Mouse (Mus musculus): ENCODE measurements around the gene Clk3. TPM values are rescaled to one million over a fixed set of nuclear protein-coding genes. Genes with fewer than 3 reads are reported as not detected.

The Clk3 gene
- polyA plus RNA-seq, 1 experiment from 2014 or later, result 58.5 TPM

GRCm38 (mm10) chr9:57748831-57749230 lies 16.8 kb downstream of the Clk3 start:
- Histone ChIP-seq H3K4me2 (ENCODE audit: low read depth, low read length) (no peak overlapping the region), H3K27me3 (ENCODE audit: control insufficient read depth, insufficient read depth, low read length) (no peaks in the 10 kb centered on the region), H3K9ac (replicated peaks; ENCODE audit: low read depth, low read length) (no peak overlapping the region), H3K4me3 (ENCODE audit: low read depth, low read length) (no peak overlapping the region), H3K36me3 (ENCODE audit: control insufficient read depth, insufficient read depth, low read length) (peaks cover 80% of the 10 kb centered on the region), H3K9me3 (ENCODE audit: control insufficient read depth, low read length) (no peaks in the 10 kb centered on the region), H3K4me1 (ENCODE audit: control insufficient read depth, insufficient read depth, low read length) (no peaks in the 10 kb centered on the region), H3K27ac (ENCODE audit: low read depth, low read length) (no peak overlapping the region)
- ATAC-seq (ENCODE audit: low read depth), result no peak
- 68% methylated on average over 1 of the region's 1 CpGs for WGBS

GRCm38 (mm10) chr9:57748137-57748536 lies 17.5 kb downstream of the Clk3 start:
- Histone ChIP-seq H3K4me1 (ENCODE audit: control insufficient read depth, insufficient read depth, low read length) (no peaks in the 10 kb centered on the region), H3K9me3 (ENCODE audit: control insufficient read depth, low read length) (no peaks in the 10 kb centered on the region), H3K4me2 (ENCODE audit: low read depth, low read length) (no peak overlapping the region), H3K4me3 (ENCODE audit: low read depth, low read length) (no peak overlapping the region), H3K36me3 (ENCODE audit: control insufficient read depth, insufficient read depth, low read length) (peaks cover 73% of the 10 kb centered on the region), H3K27ac (ENCODE audit: low read depth, low read length) (no peak overlapping the region), H3K27me3 (ENCODE audit: control insufficient read depth, insufficient read depth, low read length) (no peaks in the 10 kb centered on the region), H3K9ac (replicated peaks; ENCODE audit: low read depth, low read length) (no peak overlapping the region)
- WGBS, result 86% methylated on average over 6 of the region's 6 CpGs
- ATAC-seq (ENCODE audit: low read depth), result no peak

- Histone ChIP-seq H3K9me3 (ENCODE audit: control insufficient read depth, low read length) (no peaks in the 10 kb centered on the region), H3K36me3 (ENCODE audit: control insufficient read depth, insufficient read depth, low read length) (peaks cover 62% of the 10 kb centered on the region), H3K4me3 (ENCODE audit: low read depth, low read length) (no peak overlapping the region), H3K27me3 (ENCODE audit: control insufficient read depth, insufficient read depth, low read length) (no peaks in the 10 kb centered on the region), H3K4me1 (ENCODE audit: control insufficient read depth, insufficient read depth, low read length) (no peaks in the 10 kb centered on the region), H3K9ac (replicated peaks; ENCODE audit: low read depth, low read length) (no peak overlapping the region), H3K27ac (ENCODE audit: low read depth, low read length) (no peak overlapping the region), H3K4me2 (ENCODE audit: low read depth, low read length) (no peak overlapping the region)
- no peak for ATAC-seq (ENCODE audit: low read depth)
- WGBS, result 85% methylated on average over 1 of the region's 1 CpGs
Measured at GRCm38 (mm10) chr9:57747067-57747466, 18.6 kb downstream of the Clk3 start.

GRCm38 (mm10) chr9:57744462-57745091 lies 21.1 kb downstream of the Clk3 start:
- Histone ChIP-seq H3K4me1 (ENCODE audit: control insufficient read depth, insufficient read depth, low read length) (no peaks in the 10 kb centered on the region), H3K4me2 (ENCODE audit: low read depth, low read length) (no peak overlapping the region), H3K9ac (replicated peaks; ENCODE audit: low read depth, low read length) (no peak overlapping the region), H3K9me3 (ENCODE audit: control insufficient read depth, low read length) (no peaks in the 10 kb centered on the region), H3K27me3 (ENCODE audit: control insufficient read depth, insufficient read depth, low read length) (no peaks in the 10 kb centered on the region), H3K4me3 (ENCODE audit: low read depth, low read length) (no peak overlapping the region), H3K27ac (ENCODE audit: low read depth, low read length) (no peak overlapping the region), H3K36me3 (ENCODE audit: control insufficient read depth, insufficient read depth, low read length) (peaks cover 38% of the 10 kb centered on the region)
- ATAC-seq (ENCODE audit: low read depth), result no peak; the same call in 1 of the 2 replicates
- 85% methylated on average over 3 of the region's 3 CpGs for WGBS

GRCm38 (mm10) chr9:57739863-57740262 lies 25.8 kb downstream of the Clk3 start:
- H3K9ac ChIP-seq (replicated peaks; ENCODE audit: low read depth, low read length), result no peak overlapping the region
- H3K36me3 ChIP-seq (ENCODE audit: control insufficient read depth, insufficient read depth, low read length), result no peaks in the 10 kb centered on the region
- peaks cover 2% of the 10 kb centered on the region; the same call in 1 of the 2 replicates for H3K4me1 ChIP-seq (ENCODE audit: control insufficient read depth, insufficient read depth, low read length)
- no peak overlapping the region for H3K27ac ChIP-seq (ENCODE audit: low read depth, low read length)
- no peaks in the 10 kb centered on the region for H3K27me3 ChIP-seq (ENCODE audit: control insufficient read depth, insufficient read depth, low read length)
- H3K4me2 ChIP-seq (ENCODE audit: low read depth, low read length), result no peak overlapping the region
- no peak for ATAC-seq (ENCODE audit: low read depth)
- no peak overlapping the region for H3K4me3 ChIP-seq (ENCODE audit: low read depth, low read length)
- no peaks in the 10 kb centered on the region for H3K9me3 ChIP-seq (ENCODE audit: control insufficient read depth, low read length)
- 90% methylated on average over 5 of the region's 5 CpGs for WGBS

GRCm38 (mm10) chr9:57733606-57734005 lies 32.1 kb downstream of the Clk3 start:
- no peaks in the 10 kb centered on the region for H3K9me3 ChIP-seq (ENCODE audit: control insufficient read depth, low read length)
- no peak for ATAC-seq (ENCODE audit: low read depth)

GRCm38 (mm10) chr9:57728312-57728711 lies 37.3 kb downstream of the Clk3 start:
- peaks cover 4% of the 10 kb centered on the region; the same call in 1 of the 2 replicates for H3K36me3 ChIP-seq (ENCODE audit: control insufficient read depth, insufficient read depth, low read length)
- ATAC-seq (ENCODE audit: low read depth), result no peak
- 100% methylated on average over 1 of the region's 1 CpGs for WGBS
- H3K4me3 ChIP-seq (ENCODE audit: low read depth, low read length), result no peak overlapping the region
- H3K4me2 ChIP-seq (ENCODE audit: low read depth, low read length), result no peak overlapping the region
- H3K27ac ChIP-seq (ENCODE audit: low read depth, low read length), result no peak overlapping the region
- H3K4me1 ChIP-seq (ENCODE audit: control insufficient read depth, insufficient read depth, low read length), result no peaks in the 10 kb centered on the region
- H3K9me3 ChIP-seq (ENCODE audit: control insufficient read depth, low read length), result no peaks in the 10 kb centered on the region
- H3K27me3 ChIP-seq (ENCODE audit: control insufficient read depth, insufficient read depth, low read length), result no peaks in the 10 kb centered on the region
- no peak overlapping the region for H3K9ac ChIP-seq (replicated peaks; ENCODE audit: low read depth, low read length)

More at GRCm38 (mm10) chr9:57733606-57734005, 32.1 kb downstream of the Clk3 start:
- no peak overlapping the region for H3K27ac ChIP-seq (ENCODE audit: low read depth, low read length)
- H3K27me3 ChIP-seq (ENCODE audit: control insufficient read depth, insufficient read depth, low read length), result no peaks in the 10 kb centered on the region
- 97% methylated on average over 6 of the region's 6 CpGs for WGBS
- 0 out of 2 replicates have a peak, but pooled peaks cover 3% of the 10 kb centered on the region for H3K36me3 ChIP-seq (ENCODE audit: control insufficient read depth, insufficient read depth, low read length)
- H3K4me2 ChIP-seq (ENCODE audit: low read depth, low read length), result no peak overlapping the region
- H3K4me3 ChIP-seq (ENCODE audit: low read depth, low read length), result no peak overlapping the region
- no peak overlapping the region for H3K9ac ChIP-seq (replicated peaks; ENCODE audit: low read depth, low read length)
- peaks cover 2% of the 10 kb centered on the region; the same call in 1 of the 2 replicates for H3K4me1 ChIP-seq (ENCODE audit: control insufficient read depth, insufficient read depth, low read length)

- Histone ChIP-seq H3K9ac (replicated peaks; ENCODE audit: low read depth, low read length) (no peak overlapping the region), H3K4me1 (ENCODE audit: control insufficient read depth, insufficient read depth, low read length) (no peaks in the 10 kb centered on the region), H3K9me3 (ENCODE audit: control insufficient read depth, low read length) (no peaks in the 10 kb centered on the region), H3K27ac (ENCODE audit: low read depth, low read length) (no peak overlapping the region), H3K36me3 (ENCODE audit: control insufficient read depth, insufficient read depth, low read length) (peaks cover 9% of the 10 kb centered on the region; the same call in 1 of the 2 replicates), H3K4me2 (ENCODE audit: low read depth, low read length) (no peak overlapping the region), H3K27me3 (ENCODE audit: control insufficient read depth, insufficient read depth, low read length) (no peaks in the 10 kb centered on the region), H3K4me3 (ENCODE audit: low read depth, low read length) (no peak overlapping the region)
- 97% methylated on average over 3 of the region's 3 CpGs for WGBS
- ATAC-seq (ENCODE audit: low read depth), result no peak
Measured at GRCm38 (mm10) chr9:57724701-57725100, 41.0 kb downstream of the Clk3 start.

GRCm38 (mm10) chr9:57723796-57724195 lies 41.9 kb downstream of the Clk3 start:
- H3K4me3 ChIP-seq (ENCODE audit: low read depth, low read length), result no peak overlapping the region
- ATAC-seq (ENCODE audit: low read depth), result no peak
- H3K4me1 ChIP-seq (ENCODE audit: control insufficient read depth, insufficient read depth, low read length), result no peaks in the 10 kb centered on the region
- H3K27ac ChIP-seq (ENCODE audit: low read depth, low read length), result no peak overlapping the region
- H3K9me3 ChIP-seq (ENCODE audit: control insufficient read depth, low read length), result no peaks in the 10 kb centered on the region
- 94% methylated on average over 5 of the region's 5 CpGs for WGBS
- no peak overlapping the region for H3K9ac ChIP-seq (replicated peaks; ENCODE audit: low read depth, low read length)
- peaks cover 9% of the 10 kb centered on the region; the same call in 1 of the 2 replicates for H3K36me3 ChIP-seq (ENCODE audit: control insufficient read depth, insufficient read depth, low read length)
- no peaks in the 10 kb centered on the region for H3K27me3 ChIP-seq (ENCODE audit: control insufficient read depth, insufficient read depth, low read length)
- no peak overlapping the region for H3K4me2 ChIP-seq (ENCODE audit: low read depth, low read length)
